Mouse (Mus musculus): ENCODE results near the gene Olfr1564. TPM values are rescaled to one million over a fixed set of nuclear protein-coding genes. Genes with fewer than 3 reads are reported as not detected.

The Olfr1564 gene
- polyA plus RNA-seq, 1 experiment from 2014 or later = not detected

Other genes starting within 250 kb of the Olfr1564 start
- gene Zfp952, start 228.6 kb downstream of the Olfr1564 start, polyA plus RNA-seq (2015; fragmentation: Nextera tagmentation; extraction: Ambion mirVana) = 22.1 and 22.6 TPM in 2 replicates
- 32.1 and 34.6 TPM in 2 replicates for gene Zfp763, start 188.3 kb downstream of the Olfr1564 start, polyA plus RNA-seq (2015; fragmentation: Nextera tagmentation; extraction: Ambion mirVana)
- gene 4921501E09Rik, start 153.6 kb downstream of the Olfr1564 start, polyA plus RNA-seq (2015; fragmentation: Nextera tagmentation; extraction: Ambion mirVana) = not detected in 2 replicates
- gene Zfp563, start 132.4 kb downstream of the Olfr1564 start, polyA plus RNA-seq (2015; fragmentation: Nextera tagmentation; extraction: Ambion mirVana) = 25.0 and 26.8 TPM in 2 replicates
- 0.17 and 0.44 TPM in 2 replicates for gene Morc2b, start 82.0 kb downstream of the Olfr1564 start, polyA plus RNA-seq (2015; fragmentation: Nextera tagmentation; extraction: Ambion mirVana)
- gene Olfr55, start 53.2 kb downstream of the Olfr1564 start, polyA plus RNA-seq (2015; fragmentation: Nextera tagmentation; extraction: Ambion mirVana) = not detected in 2 replicates
- gene Olfr239, start 30.4 kb downstream of the Olfr1564 start, polyA plus RNA-seq (2015; fragmentation: Nextera tagmentation; extraction: Ambion mirVana) = not detected in 2 replicates
- gene Zfp955a, start 33.5 kb upstream of the Olfr1564 start, polyA plus RNA-seq (2015; fragmentation: Nextera tagmentation; extraction: Ambion mirVana) = 29.8 and 31.9 TPM in 2 replicates
- gene Olfr63, start 43.0 kb upstream of the Olfr1564 start, polyA plus RNA-seq (2015; fragmentation: Nextera tagmentation; extraction: Ambion mirVana) = 0.04 TPM in 1 of 2 replicates, not detected in the other
- gene Zfp955b, start 67.9 kb upstream of the Olfr1564 start, polyA plus RNA-seq (2015; fragmentation: Nextera tagmentation; extraction: Ambion mirVana) = 23.8 and 24.4 TPM in 2 replicates
- 20.9 and 25.9 TPM in 2 replicates for gene Zfp81, start 137.2 kb upstream of the Olfr1564 start, polyA plus RNA-seq (2015; fragmentation: Nextera tagmentation; extraction: Ambion mirVana)
- 21.0 and 24.2 TPM in 2 replicates for gene Zfp101, start 173.0 kb upstream of the Olfr1564 start, polyA plus RNA-seq (2015; fragmentation: Nextera tagmentation; extraction: Ambion mirVana)
- gene Actl9, start 211.2 kb upstream of the Olfr1564 start, polyA plus RNA-seq (2015; fragmentation: Nextera tagmentation; extraction: Ambion mirVana) = 0.20 TPM in 1 of 2 replicates, not detected in the other